Mouse (Mus musculus): Measurements from ENCODE around the gene Stk19.

DNA sequence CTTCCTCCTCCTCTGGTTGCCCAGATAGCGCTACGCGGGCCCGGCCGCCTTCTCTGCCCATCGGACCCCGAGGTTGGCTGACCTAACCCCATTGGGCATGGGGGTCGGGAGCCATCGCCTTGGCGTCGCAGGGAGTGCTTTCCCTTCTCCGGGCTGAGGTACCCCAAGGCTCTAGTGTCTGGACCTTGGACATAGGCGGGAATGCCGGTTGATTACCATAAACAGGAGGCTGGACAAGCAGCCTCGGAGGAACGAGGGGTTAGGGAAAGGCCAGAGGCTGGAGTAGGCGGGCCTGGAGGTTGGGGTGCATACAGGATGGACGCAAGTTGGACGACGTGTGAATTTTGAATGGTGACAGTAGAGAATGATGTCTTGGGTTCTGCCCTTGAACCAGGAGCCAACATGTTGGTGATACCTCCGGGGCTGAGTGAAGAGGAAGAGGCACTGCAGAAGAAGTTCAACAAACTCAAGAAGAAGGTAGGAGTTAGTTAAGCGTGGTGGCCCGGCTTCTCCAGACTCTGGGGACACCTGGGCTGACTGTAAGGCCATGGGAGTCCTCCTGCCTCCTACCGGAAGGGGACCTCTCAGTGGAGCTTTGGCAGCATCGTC lies 13.9 kb upstream of the Stk19 start:
- TF ChIP-seq USF1 (IDR thresholded peaks at IDR 0.05; ENCODE audit: low read depth) = no peak
- TF ChIP-seq POLR2A (IDR thresholded peaks at IDR 0.05; ENCODE audit: insufficient read length, low read depth) = no peak

Data from myocyte (in vitro differentiated cells).